Mouse (Mus musculus): Measurements from ENCODE around the gene Elp4. TPM values are rescaled to one million over a fixed set of nuclear protein-coding genes. Genes with fewer than 3 reads are reported as not detected.

The Elp4 gene
- total and polyA plus RNA-seq, 3 experiments = 15.8 to 16.0 TPM; not detected in 1

DNA sequence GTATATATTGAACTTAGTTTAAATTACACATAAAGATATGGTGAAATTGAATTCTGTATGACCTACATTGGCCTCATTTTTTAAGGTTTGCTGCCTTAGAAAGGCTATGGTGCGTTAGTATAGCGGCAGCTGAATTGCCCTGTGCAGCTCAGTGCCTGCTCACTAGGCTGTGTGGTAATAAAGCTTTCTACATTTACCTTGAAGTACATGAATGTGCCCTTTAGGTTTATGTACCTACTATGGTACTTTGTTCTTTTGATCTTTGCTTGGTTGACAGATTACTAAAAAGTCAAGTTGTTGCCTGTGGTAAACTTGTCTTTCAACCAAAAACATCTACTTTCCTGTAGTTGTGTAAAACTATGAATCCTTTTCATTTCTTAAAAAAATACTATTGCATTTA is 45.8 kb upstream of the Elp4 start:
- no peak overlapping the region for H3K9ac ChIP-seq (ENCODE audit: control insufficient read depth, low read depth, low read length, poor library complexity, severe bottlenecking)
- no peaks in the 10 kb centered on the region for H3K27me3 ChIP-seq (ENCODE audit: control insufficient read depth in 1 of 2, insufficient read depth in 2 of 2, low read length in 2 of 2)
- no peaks in the 10 kb centered on the region for H3K9me3 ChIP-seq (replicated peaks; ENCODE audit: insufficient read depth, low read length)
- no peak for TF ChIP-seq SMC3 (IDR thresholded peaks at IDR 0.05; ENCODE audit: low read depth, low read length)
- TF ChIP-seq TAL1 (IDR thresholded peaks at IDR 0.05; ENCODE audit: low read length) = no peak
- no peak for TF ChIP-seq CHD1 (IDR thresholded peaks at IDR 0.05; ENCODE audit: low read depth, low read length)
- TF ChIP-seq GABPA (IDR thresholded peaks at IDR 0.05; ENCODE audit: low read depth, low read length) = no peak
- TF ChIP-seq E2F4 (IDR thresholded peaks at IDR 0.05; ENCODE audit: borderline replicate concordance, low read depth, low read length) = no peak
- TF ChIP-seq BHLHE40 (IDR thresholded peaks at IDR 0.05; ENCODE audit: borderline replicate concordance, low read depth, low read length) = no peak
- TF ChIP-seq MAX (IDR thresholded peaks at IDR 0.05; ENCODE audit: low read length) = no peak
- no peak for TF ChIP-seq MEF2A (IDR thresholded peaks at IDR 0.05; ENCODE audit: extremely low read depth, insufficient replicate concordance, low read depth, low read length, poor library complexity, severe bottlenecking)
- TF ChIP-seq POLR2AphosphoS5 (IDR thresholded peaks at IDR 0.05; ENCODE audit: borderline replicate concordance, low read depth, low read length) = no peak
- no peak for TF ChIP-seq MAZ (IDR thresholded peaks at IDR 0.05; ENCODE audit: low read depth, low read length)
- peaks cover 1% of the 10 kb centered on the region; the same call in 1 of the 2 replicates for H3K79me2 ChIP-seq (ENCODE audit: control insufficient read depth, insufficient read depth, low read length, poor library complexity)
- H3K4me3 ChIP-seq (ENCODE audit: control insufficient read depth in 1 of 2, insufficient read depth in 1 of 2, low read depth in 2 of 2, low read length in 2 of 2) = no peak overlapping the region
- H3K27ac ChIP-seq (ENCODE audit: control insufficient read depth, low read depth, low read length) = no peak overlapping the region
- no peak for DNase-seq (ENCODE audit: low read depth, low spot score)
- peaks cover 2 to 15% of the 10 kb centered on the region in 2 experiments for H3K36me3 ChIP-seq (ENCODE audit: control insufficient read depth in 1 of 2, insufficient read depth in 2 of 2, low read length in 2 of 2)
- peaks cover 9 to 16% of the 10 kb centered on the region in 2 experiments for H3K4me1 ChIP-seq (ENCODE audit: control insufficient read depth in 1 of 2, insufficient read depth in 2 of 2, low read length in 2 of 2)

- TF ChIP-seq MYC (IDR thresholded peaks at IDR 0.05; ENCODE audit: low read depth, low read length) (no peak), MYB (IDR thresholded peaks at IDR 0.05; ENCODE audit: low read depth, low read length) (no peak), CTCF (IDR thresholded peaks at IDR 0.05 in 2 of 3, conservative IDR thresholded peaks at IDR 0.05 in 1 of 3; ENCODE audit: control insufficient read depth in 1 of 3, insufficient read depth in 1 of 3, low read depth in 2 of 3, low read length in 3 of 3, poor library complexity in 1 of 3, severe bottlenecking in 1 of 3) (no peak), RCOR1 (IDR thresholded peaks at IDR 0.05; ENCODE audit: low read depth, low read length) (no peak), ETS1 (IDR thresholded peaks at IDR 0.05; ENCODE audit: low read depth, low read length) (no peak), RAD21 (IDR thresholded peaks at IDR 0.05; ENCODE audit: low read depth, low read length) (no peak)
- DNase-seq (ENCODE audit: low read depth, low spot score) = no peak
- peaks cover 1% of the 10 kb centered on the region; the same call in 1 of the 2 replicates for H3K79me2 ChIP-seq (ENCODE audit: control insufficient read depth, insufficient read depth, low read length, poor library complexity)
- no peaks in the 10 kb centered on the region for H3K27me3 ChIP-seq (ENCODE audit: control insufficient read depth in 1 of 2, insufficient read depth in 2 of 2, low read length in 2 of 2)
- H3K9me3 ChIP-seq (replicated peaks; ENCODE audit: insufficient read depth, low read length) = no peaks in the 10 kb centered on the region
- peaks cover 6% of the 10 kb centered on the region in 2 experiments; a peak in 3 of 4 replicates for H3K36me3 ChIP-seq (ENCODE audit: control insufficient read depth in 1 of 2, insufficient read depth in 2 of 2, low read length in 2 of 2)
- no peak overlapping the region for H3K27ac ChIP-seq (ENCODE audit: control insufficient read depth, low read depth, low read length)
- no peak overlapping the region for H3K9ac ChIP-seq (ENCODE audit: control insufficient read depth, low read depth, low read length, poor library complexity, severe bottlenecking)
- peaks cover 7 to 16% of the 10 kb centered on the region in 2 experiments for H3K4me1 ChIP-seq (ENCODE audit: control insufficient read depth in 1 of 2, insufficient read depth in 2 of 2, low read length in 2 of 2)
- no peak overlapping the region for H3K4me3 ChIP-seq (ENCODE audit: control insufficient read depth in 1 of 2, insufficient read depth in 1 of 2, low read depth in 2 of 2, low read length in 2 of 2)
Measured at GRCm38 (mm10) chr2:105917623-105918346, 13.4 kb upstream of the Elp4 start.

Data from MEL (cell line).